Mouse (Mus musculus) ES-Bruce4 (cell line): ENCODE measurements around the gene Rbm26. TPM values are rescaled to one million over a fixed set of nuclear protein-coding genes. Genes with fewer than 3 reads are reported as not detected.

ENCODE experiments used
- H3K27ac ChIP-seq: 2 replicates; pipeline ENCODE4 v1.5.1; 2012; ENCODE audit warnings: low read length, inconsistent platforms; ENCODE audit not compliant: insufficient read depth
- H3K27me3 ChIP-seq: 2 replicates; pipeline ENCODE4 v1.6.1; 2012; ENCODE audit warnings: mild to moderate bottlenecking, low read length, inconsistent platforms; ENCODE audit not compliant: control insufficient read depth, poor library complexity, insufficient read depth, severe bottlenecking
- H3K36me3 ChIP-seq: 2 replicates; pipeline ENCODE4 v1.6.1; 2012; ENCODE audit warnings: inconsistent platforms, mild to moderate bottlenecking, low read length, moderate library complexity; ENCODE audit not compliant: control insufficient read depth, poor library complexity, insufficient read depth, severe bottlenecking
- H3K4me1 ChIP-seq: one replicate; pipeline ENCODE4 v1.8.1; 2011; ENCODE audit warnings: low read length; ENCODE audit not compliant: control insufficient read depth, insufficient read depth
- H3K4me3 ChIP-seq: 2 replicates; pipeline ENCODE4 v1.5.1; 2011; ENCODE audit warnings: low read depth, mild to moderate bottlenecking, low read length
- H3K9ac ChIP-seq: 2 replicates; pipeline ENCODE4 v1.6.1; 2012; ENCODE audit warnings: low read depth, mild to moderate bottlenecking, inconsistent platforms; ENCODE audit not compliant: poor library complexity, severe bottlenecking
- H3K9me3 ChIP-seq: replicated peaks from 2 replicates; pipeline ENCODE4 v1.6.1; 2012; ENCODE audit warnings: mild to moderate bottlenecking, low read length, inconsistent platforms; ENCODE audit not compliant: control insufficient read depth, poor library complexity, insufficient read depth, severe bottlenecking
- CTCF ChIP-seq: IDR thresholded peaks from one replicate; pipeline ENCODE4 v1.8.1; 2011; ENCODE audit warnings: low read depth, low read length
- EP300 ChIP-seq: IDR thresholded peaks from 2 replicates; pipeline ENCODE4 v1.6.1; 2011; ENCODE audit warnings: low read depth, low read length; ENCODE audit not compliant: insufficient read depth
- POLR2A ChIP-seq: IDR thresholded peaks from one replicate; pipeline ENCODE4 v1.8.1; 2011; ENCODE audit warnings: low read length; ENCODE audit not compliant: insufficient read depth
- polyA plus RNA-seq: library from polyadenylated mRNA; stranded (reverse); fragments of >200 nt; gene quantifications from 2 replicates; pipeline ENCODE4 v1.2.4, GENCODE M21; 2011; ENCODE audit warnings: low read depth; ENCODE audit not compliant: missing spikeins, insufficient read depth, insufficient read length

Gene Rbm26
- polyA plus RNA-seq, 1 experiment = 173 TPM

- H3K9me3 ChIP-seq = no peaks in the 10 kb centered on the region
- H3K9ac ChIP-seq = no peak overlapping the region
- TF ChIP-seq POLR2A (no peak), EP300 (no peak), CTCF (no peak)
- H3K27ac ChIP-seq = no peak overlapping the region
- H3K36me3 ChIP-seq = peaks cover 6% of the 10 kb centered on the region
- no peaks in the 10 kb centered on the region for H3K27me3 ChIP-seq
- peaks cover 2% of the 10 kb centered on the region for H3K4me1 ChIP-seq
- no peak overlapping the region for H3K4me3 ChIP-seq
Measured at GRCm38 (mm10) chr14:105164793-105165192, 12.3 kb downstream of the Rbm26 start.

DNA sequence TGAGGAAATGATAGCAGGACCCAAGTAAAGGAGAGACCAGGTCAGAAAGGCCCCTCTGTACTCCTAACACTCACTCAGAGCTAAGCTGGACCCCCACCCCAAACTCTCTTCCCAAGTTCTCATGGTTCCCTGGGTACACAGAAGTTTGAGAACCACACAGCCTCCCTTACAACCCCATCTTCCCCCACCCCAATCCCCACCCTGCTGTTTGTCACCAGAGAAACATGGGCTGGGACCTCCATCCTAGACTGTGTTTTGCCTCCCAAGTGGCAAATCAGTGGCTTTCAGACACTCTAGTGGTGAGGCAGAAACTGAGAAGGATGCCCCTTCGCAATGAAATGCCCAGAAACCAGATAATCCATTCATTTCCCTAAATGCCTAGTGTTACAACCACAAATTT is 15.8 kb downstream of the Rbm26 start:
- H3K36me3 ChIP-seq = peaks cover 21% of the 10 kb centered on the region
- peaks cover 2% of the 10 kb centered on the region for H3K4me1 ChIP-seq
- H3K9me3 ChIP-seq = no peaks in the 10 kb centered on the region
- no peak overlapping the region for H3K9ac ChIP-seq
- no peak for TF ChIP-seq POLR2A
- no peak for TF ChIP-seq EP300
- no peak for TF ChIP-seq CTCF
- no peaks in the 10 kb centered on the region for H3K27me3 ChIP-seq
- no peak overlapping the region for H3K4me3 ChIP-seq
- H3K27ac ChIP-seq = no peak overlapping the region

GRCm38 (mm10) chr14:105158526-105158925 is 18.6 kb downstream of the Rbm26 start:
- H3K27me3 ChIP-seq = no peaks in the 10 kb centered on the region
- H3K27ac ChIP-seq = no peak overlapping the region
- no peak for TF ChIP-seq EP300
- TF ChIP-seq POLR2A = no peak
- TF ChIP-seq CTCF = no peak
- H3K9ac ChIP-seq = no peak overlapping the region
- H3K9me3 ChIP-seq = no peaks in the 10 kb centered on the region
- peaks cover 29% of the 10 kb centered on the region for H3K36me3 ChIP-seq
- peaks cover 2% of the 10 kb centered on the region for H3K4me1 ChIP-seq
- no peak overlapping the region for H3K4me3 ChIP-seq

- no peak overlapping the region for H3K4me3 ChIP-seq
- H3K27me3 ChIP-seq = no peaks in the 10 kb centered on the region
- H3K9ac ChIP-seq = no peak overlapping the region
- TF ChIP-seq CTCF = no peak
- no peak for TF ChIP-seq EP300
- peaks cover 20% of the 10 kb centered on the region for H3K36me3 ChIP-seq
- no peaks in the 10 kb centered on the region for H3K4me1 ChIP-seq
- H3K9me3 ChIP-seq = no peaks in the 10 kb centered on the region
- no peak overlapping the region for H3K27ac ChIP-seq
Measured at GRCm38 (mm10) chr14:105134076-105134475, 43.1 kb downstream of the Rbm26 start.

DNA sequence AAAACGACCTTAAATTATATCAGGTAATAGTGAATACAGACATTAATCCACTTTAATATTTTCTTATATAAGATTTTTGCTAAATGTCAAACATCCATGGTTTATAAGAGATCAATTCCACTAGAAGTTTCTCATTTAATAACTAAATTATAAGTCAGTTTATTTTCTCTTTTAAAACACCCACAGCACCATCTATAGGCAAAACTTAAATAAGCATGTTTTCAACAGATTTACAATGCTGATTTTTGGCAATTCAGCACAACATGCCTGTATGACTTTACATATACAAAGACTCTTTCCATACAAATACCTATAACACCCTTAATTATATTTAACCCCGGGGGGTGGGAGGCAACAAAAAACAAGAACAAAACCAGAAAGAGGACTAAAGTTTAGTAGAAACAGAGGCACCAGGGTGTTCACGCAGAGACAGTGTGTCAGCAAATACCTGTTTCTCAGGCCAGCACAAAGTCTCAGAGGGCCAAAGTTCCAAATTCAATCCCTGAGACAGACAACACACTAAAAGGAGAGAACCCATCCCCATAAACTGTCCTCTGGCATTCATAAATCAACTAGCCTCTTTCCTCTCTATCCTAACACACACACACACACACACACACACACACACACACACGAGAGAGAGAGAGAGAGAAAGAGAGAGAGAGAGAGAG is 49.3 kb downstream of the Rbm26 start:
- no peak for TF ChIP-seq EP300
- TF ChIP-seq POLR2A = no peak
- no peak for TF ChIP-seq CTCF
- Histone ChIP-seq H3K27ac (no peak overlapping the region), H3K27me3 (no peaks in the 10 kb centered on the region), H3K36me3 (peaks cover 38% of the 10 kb centered on the region), H3K9ac (no peak overlapping the region), H3K9me3 (no peaks in the 10 kb centered on the region), H3K4me1 (no peaks in the 10 kb centered on the region), H3K4me3 (no peak overlapping the region)

DNA sequence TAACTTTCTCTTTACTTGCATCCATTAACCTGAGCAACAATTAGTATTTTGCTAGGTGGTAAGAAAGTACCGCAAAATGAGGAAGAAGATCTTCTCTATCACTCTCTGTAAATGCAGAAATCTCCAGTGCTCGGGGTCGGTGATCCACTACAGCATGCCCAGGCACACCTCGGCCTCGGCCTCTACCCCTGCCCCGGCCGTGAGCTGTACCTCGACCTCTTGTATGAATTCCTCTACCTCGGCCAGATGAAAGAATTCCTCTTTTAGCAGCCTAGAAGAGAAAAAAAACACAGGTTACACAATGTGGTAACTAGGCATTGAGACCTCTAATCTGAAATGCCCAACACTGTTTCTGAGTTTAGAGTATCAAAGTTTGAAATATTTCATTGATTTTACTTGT is 52.6 kb downstream of the Rbm26 start:
- no peaks in the 10 kb centered on the region for H3K27me3 ChIP-seq
- H3K27ac ChIP-seq = peak overlapping the region; percentile 24; the same call in 1 of the 2 replicates
- no peaks in the 10 kb centered on the region for H3K9me3 ChIP-seq
- no peak overlapping the region for H3K4me3 ChIP-seq
- TF ChIP-seq CTCF (no peak), POLR2A (no peak), EP300 (no peak)
- no peaks in the 10 kb centered on the region for H3K4me1 ChIP-seq
- H3K36me3 ChIP-seq = peaks cover 41% of the 10 kb centered on the region
- H3K9ac ChIP-seq = no peak overlapping the region
